Mouse (Mus musculus) kidney, embryonic 16.5 days (tissue): ENCODE measurements at regions not wholly inside any gene's neighbourhood (a gene's known extent, or its start where the extent isn't known, plus 50 kb on each side); places are given as distances from the start of the nearest gene placed in this dataset.

Experiments used
- ATAC-seq: fragments of 200-750 bp; cut with Nextera tagmentation; 2 replicates; pipeline ENCODE4 v1.8.0; 2017; ENCODE audit warnings: moderate TSS enrichment; ENCODE audit not compliant: low FRiP score, low TSS enrichment
- H3K27ac ChIP-seq: fragments of 300-500 bp; sonication (generic); 2 replicates; pipeline ENCODE4 v1.5.1; 2014; ENCODE audit warnings: low read length
- H3K27me3 ChIP-seq: fragments of 300-500 bp; sonication (generic); 2 replicates; pipeline ENCODE4 v1.6.1; 2014; ENCODE audit warnings: low read length, control low read depth, mixed read lengths; ENCODE audit not compliant: insufficient read depth
- H3K36me3 ChIP-seq: fragments of 300-500 bp; sonication (generic); 2 replicates; pipeline ENCODE4 v1.6.1; 2014; ENCODE audit warnings: low read length, control low read depth, mixed read lengths; ENCODE audit not compliant: insufficient read depth
- H3K4me1 ChIP-seq: fragments of 300-500 bp; sonication (generic); 2 replicates; pipeline ENCODE4 v1.6.1; 2014; ENCODE audit warnings: low read length, control low read depth, mixed read lengths; ENCODE audit not compliant: insufficient read depth
- H3K4me2 ChIP-seq: fragments of 300-500 bp; sonication (generic); replicated peaks from 2 replicates; pipeline ENCODE4 v1.6.1; 2014; ENCODE audit warnings: low read depth, low read length
- H3K4me3 ChIP-seq: fragments of 300-500 bp; sonication (generic); 2 replicates; pipeline ENCODE4 v1.5.1; 2014; ENCODE audit warnings: mild to moderate bottlenecking, low read length
- H3K9ac ChIP-seq: fragments of 300-500 bp; sonication (generic); replicated peaks from 2 replicates; pipeline ENCODE4 v1.6.1; 2014; ENCODE audit warnings: low read length
- H3K9me3 ChIP-seq: fragments of 300-500 bp; sonication (generic); 2 replicates; pipeline ENCODE4 v1.6.1; 2016; ENCODE audit warnings: low read length, control low read depth
- WGBS: fragments of 180-500 bp; shearing (Covaris S2); extraction: QIAGEN DNeasy Blood & Tissue Kit; methylation state at CpG from one replicate; pipeline ENCODE4 v1.1.7; 2014; 5-methylcytosine and 5-hydroxymethylcytosine counted together

DNA sequence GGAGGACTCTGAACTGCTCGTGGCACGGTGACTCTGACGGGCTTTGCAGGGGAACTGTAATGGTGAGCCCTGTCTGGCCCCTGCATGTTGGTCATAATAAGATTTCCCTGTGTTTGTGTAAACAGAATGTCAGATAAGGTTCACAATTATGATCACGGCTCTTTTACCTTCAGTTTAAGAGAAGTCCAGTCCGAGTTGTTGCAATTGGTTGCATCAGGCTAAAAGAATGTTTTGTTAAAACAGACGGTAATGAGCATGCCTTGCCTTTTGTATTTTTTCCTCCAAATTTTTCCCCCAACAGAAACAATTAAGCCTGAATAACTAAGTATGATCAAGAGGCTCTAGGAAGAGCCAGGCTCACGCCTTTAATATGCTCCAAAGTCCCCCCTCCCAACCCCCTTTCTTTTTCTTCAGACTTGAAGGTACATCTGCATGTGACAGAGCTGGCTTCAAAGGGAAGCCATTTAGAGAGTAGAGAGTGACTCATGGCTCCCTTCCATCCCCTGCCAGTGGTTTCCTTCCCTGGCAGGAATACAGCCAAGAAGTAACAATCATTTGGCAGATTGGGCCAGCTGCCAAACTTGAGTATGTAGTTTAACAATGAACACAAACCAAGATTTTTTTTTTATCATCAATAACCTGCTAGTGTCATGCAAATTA, 93.3 kb upstream of the Meis1 start:
- Histone ChIP-seq H3K4me2 (no peak overlapping the region), H3K27me3 (no peaks in the 10 kb centered on the region), H3K27ac (no peak overlapping the region), H3K4me1 (no peaks in the 10 kb centered on the region), H3K9me3 (no peaks in the 10 kb centered on the region), H3K4me3 (no peak overlapping the region), H3K36me3 (no peaks in the 10 kb centered on the region), H3K9ac (no peak overlapping the region)
- ATAC-seq: 0 out of 2 replicates have a peak, but pooled peaks have one; percentile 51
- WGBS: 48% methylated on average over 7 of the region's 7 CpGs

DNA sequence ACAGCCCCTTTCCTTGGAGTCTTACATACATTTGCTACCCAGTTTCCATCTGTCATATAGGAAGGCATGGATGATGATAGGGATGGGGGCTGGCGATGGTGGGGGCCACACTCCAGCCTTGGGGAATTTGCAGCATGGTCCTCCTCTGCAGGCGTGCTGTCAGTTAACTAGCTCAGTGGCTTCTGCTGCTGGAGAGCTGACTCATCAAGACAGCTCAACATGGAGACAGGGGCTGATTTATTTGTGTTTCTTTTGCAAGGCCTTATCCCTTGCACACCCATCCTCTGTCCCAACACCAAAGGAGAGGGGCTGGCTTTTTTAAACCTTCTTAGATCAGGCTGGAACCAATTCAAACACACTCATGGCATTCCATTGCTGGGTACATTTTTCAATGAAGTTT, 98.3 kb upstream of the Meis1 start:
- Histone ChIP-seq H3K9me3 (no peaks in the 10 kb centered on the region), H3K36me3 (no peaks in the 10 kb centered on the region), H3K4me1 (no peaks in the 10 kb centered on the region), H3K27ac (no peak overlapping the region), H3K4me2 (no peak overlapping the region), H3K4me3 (no peak overlapping the region), H3K9ac (no peak overlapping the region), H3K27me3 (no peaks in the 10 kb centered on the region)
- ATAC-seq: no peak
- WGBS: 65% methylated on average over 2 of the region's 2 CpGs

DNA sequence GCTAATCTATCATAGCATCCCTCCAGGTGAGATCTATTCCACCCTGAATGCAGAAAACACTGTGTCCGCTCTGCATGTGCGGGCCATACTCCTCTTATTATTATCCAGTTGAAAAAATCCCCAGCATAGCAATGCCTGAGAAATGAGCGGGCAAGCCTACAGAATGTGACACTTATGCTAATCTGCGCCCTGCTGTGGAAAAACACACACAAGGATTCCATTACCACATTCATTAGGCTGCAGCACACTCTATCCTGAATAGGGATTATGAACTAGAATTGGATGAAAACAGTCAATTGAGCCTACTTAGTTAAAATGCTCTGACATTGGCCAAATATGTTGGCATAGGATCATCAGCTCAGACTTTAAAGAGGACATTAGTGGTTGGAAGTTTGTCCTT, 99.5 kb upstream of the Meis1 start:
- no peaks in the 10 kb centered on the region for H3K4me1 ChIP-seq
- no peak for ATAC-seq
- no peaks in the 10 kb centered on the region for H3K27me3 ChIP-seq
- H3K4me2 ChIP-seq: no peak overlapping the region
- 80% methylated on average over 4 of the region's 4 CpGs for WGBS
- no peak overlapping the region for H3K9ac ChIP-seq
- H3K4me3 ChIP-seq: no peak overlapping the region
- no peaks in the 10 kb centered on the region for H3K9me3 ChIP-seq
- H3K27ac ChIP-seq: no peak overlapping the region
- H3K36me3 ChIP-seq: no peaks in the 10 kb centered on the region

DNA sequence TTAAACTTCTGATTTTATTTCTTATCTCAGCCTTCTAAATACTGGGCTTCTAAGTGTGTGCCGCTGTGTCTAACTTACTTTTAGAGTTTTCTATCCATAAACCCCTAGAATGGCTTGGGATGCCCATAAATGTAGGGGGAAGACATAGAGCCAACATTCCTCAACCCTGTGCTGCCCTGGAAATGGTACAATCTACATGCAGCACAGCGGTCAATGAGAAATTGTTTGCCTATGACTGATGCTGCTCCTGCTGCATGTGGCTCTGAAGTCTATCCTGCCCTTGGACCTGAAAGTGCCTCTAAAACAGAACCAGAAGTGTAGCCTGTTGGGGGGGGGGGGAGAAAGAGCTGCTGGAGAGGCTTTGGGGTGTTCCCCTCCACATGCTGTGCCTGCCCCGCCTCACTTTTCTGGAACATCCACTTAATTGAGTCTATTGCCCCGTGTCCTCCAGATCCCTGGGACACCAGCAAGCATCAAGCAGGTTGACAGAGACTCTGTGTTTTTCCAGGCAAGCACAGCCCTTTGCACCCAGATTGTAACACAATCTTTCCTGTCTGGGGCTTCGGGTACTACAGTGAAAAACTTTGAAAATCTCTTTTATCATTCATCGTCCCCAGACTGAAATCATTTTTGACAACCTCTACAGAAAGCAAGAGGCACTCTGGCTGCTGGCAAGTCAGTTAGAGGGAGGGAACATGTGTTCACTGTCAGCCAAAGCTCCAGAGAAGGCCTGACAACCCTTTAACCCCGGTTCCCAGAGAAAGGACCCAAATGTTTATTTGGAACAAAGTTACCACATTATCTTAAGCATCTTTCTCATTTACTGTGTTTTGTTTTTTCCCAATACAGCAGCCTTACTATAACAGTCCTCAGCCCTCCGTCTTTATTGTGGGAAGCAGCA, 101.4 kb upstream of the Meis1 start:
- 43% methylated on average over 8 of the region's 8 CpGs for WGBS
- Histone ChIP-seq H3K4me3 (no peak overlapping the region), H3K4me1 (no peaks in the 10 kb centered on the region), H3K27me3 (no peaks in the 10 kb centered on the region), H3K9ac (no peak overlapping the region), H3K36me3 (no peaks in the 10 kb centered on the region), H3K27ac (peak overlapping the region; percentile 34; the same call in 1 of the 2 replicates), H3K9me3 (no peaks in the 10 kb centered on the region), H3K4me2 (no peak overlapping the region)
- peak; percentile 69 for ATAC-seq

DNA sequence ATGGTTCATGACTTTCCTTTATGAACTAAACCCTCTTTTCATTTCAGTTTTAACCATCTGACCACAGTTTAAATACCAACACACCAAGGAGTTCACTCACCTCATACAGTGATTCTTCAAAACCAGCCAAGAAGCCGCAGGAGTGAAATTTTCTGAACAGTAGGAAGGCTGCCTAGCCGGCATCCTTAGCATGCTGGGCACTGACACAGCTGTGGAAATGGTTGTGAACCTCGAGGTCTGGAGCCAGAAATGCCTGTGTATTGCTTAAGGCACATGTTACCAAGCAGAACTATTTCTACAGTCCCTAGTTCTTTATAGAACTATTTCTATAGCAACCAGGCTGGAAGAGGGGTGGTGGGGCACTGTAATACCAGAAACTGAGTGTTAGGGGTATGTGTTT, 102.1 kb upstream of the Meis1 start:
- H3K4me3 ChIP-seq: no peak overlapping the region
- H3K9me3 ChIP-seq: no peaks in the 10 kb centered on the region
- H3K27ac ChIP-seq: peak overlapping the region; percentile 34
- H3K4me2 ChIP-seq: no peak overlapping the region
- H3K9ac ChIP-seq: no peak overlapping the region
- H3K36me3 ChIP-seq: no peaks in the 10 kb centered on the region
- no peaks in the 10 kb centered on the region for H3K4me1 ChIP-seq
- ATAC-seq: no peak
- WGBS: 53% methylated on average over 3 of the region's 3 CpGs
- no peaks in the 10 kb centered on the region for H3K27me3 ChIP-seq

DNA sequence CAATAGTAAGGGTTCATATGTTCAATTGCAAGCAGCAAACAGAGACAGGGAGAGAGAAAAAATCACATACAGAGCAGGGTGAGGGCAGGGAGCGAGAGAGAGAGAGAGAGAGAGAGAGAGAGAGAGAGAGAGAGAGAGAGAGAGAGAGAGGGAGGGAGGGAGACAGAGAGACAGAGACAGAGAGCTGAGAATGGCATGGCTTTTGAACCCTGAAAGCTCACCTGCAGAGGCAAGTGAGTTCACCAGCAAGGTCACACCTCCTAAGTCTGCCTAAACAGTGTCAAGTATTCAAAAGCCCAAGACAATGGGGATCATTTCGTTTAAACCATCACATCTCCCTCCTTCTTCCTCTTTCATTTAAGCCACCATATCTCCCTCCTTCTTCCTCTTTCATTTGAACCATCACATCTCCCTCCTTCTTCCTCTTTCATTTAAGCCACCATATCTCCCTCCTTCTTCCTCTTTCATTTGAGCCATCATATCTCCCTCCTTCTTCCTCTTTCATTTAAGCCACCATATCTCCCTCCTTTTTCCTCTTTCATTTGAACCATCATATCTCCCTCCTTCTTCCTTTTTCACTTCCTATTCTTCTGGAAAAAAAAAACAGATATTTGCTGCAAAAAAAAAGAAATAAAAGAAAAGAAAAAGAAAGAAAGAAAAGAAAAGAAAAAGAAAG, 116.7 kb upstream of the Meis1 start:
- H3K9me3 ChIP-seq: no peaks in the 10 kb centered on the region
- no peak overlapping the region for H3K27ac ChIP-seq
- H3K36me3 ChIP-seq: no peaks in the 10 kb centered on the region
- ATAC-seq: no peak
- H3K27me3 ChIP-seq: no peaks in the 10 kb centered on the region
- no peak overlapping the region for H3K4me3 ChIP-seq
- H3K4me2 ChIP-seq: no peak overlapping the region
- WGBS: 13% methylated on average over 1 of the region's 2 CpGs
- H3K9ac ChIP-seq: no peak overlapping the region
- H3K4me1 ChIP-seq: 0 out of 2 replicates have a peak, but pooled peaks cover 3% of the 10 kb centered on the region

DNA sequence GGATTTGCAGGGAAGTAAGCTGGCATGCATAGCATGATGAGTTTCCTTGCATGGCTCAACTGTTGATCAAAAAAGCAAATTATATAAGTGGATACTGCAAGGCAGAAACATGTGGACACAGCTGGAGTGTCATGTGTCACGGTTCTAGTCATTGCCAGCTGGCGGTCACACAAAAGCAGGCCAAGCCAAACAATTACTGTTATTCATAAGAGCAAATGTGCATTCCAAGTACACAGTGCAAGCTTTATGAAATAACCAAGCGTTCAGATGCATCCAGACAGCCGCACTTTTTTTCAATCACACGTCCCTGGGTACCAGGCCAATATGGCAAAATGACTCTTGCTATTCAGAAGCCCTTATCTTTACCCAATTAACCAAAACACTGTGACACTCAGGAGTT, 119.6 kb upstream of the Meis1 start:
- Histone ChIP-seq H3K9ac (no peak overlapping the region), H3K4me2 (no peak overlapping the region), H3K36me3 (no peaks in the 10 kb centered on the region), H3K9me3 (no peaks in the 10 kb centered on the region), H3K27ac (no peak overlapping the region), H3K4me1 (no peaks in the 10 kb centered on the region), H3K27me3 (no peaks in the 10 kb centered on the region), H3K4me3 (no peak overlapping the region)
- WGBS: 66% methylated on average over 5 of the region's 5 CpGs
- ATAC-seq: peak; percentile 57; the same call in 1 of the 2 replicates

DNA sequence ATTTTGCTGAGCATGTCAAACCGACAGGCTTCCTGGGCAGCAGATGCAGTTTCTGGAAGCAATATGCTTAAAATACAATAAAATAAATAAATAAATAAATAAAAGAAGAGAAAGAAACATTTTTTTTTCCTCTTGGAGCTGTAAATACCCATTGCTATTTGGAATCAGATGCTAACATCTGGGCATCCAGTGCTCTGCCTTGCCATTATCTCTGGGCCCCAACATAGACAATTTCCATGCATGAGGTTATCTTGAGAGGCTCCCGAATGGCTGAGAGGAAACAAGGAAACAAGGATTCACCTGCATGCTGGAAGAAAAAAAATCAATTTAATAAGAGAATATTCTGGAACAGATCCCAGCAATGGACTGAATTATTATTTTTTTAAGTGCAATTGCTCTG, 120.0 kb upstream of the Meis1 start:
- Histone ChIP-seq H3K4me2 (no peak overlapping the region), H3K4me1 (no peaks in the 10 kb centered on the region), H3K9ac (no peak overlapping the region), H3K27me3 (no peaks in the 10 kb centered on the region), H3K4me3 (no peak overlapping the region), H3K27ac (no peak overlapping the region), H3K9me3 (no peaks in the 10 kb centered on the region), H3K36me3 (no peaks in the 10 kb centered on the region)
- ATAC-seq: no peak
- 78% methylated on average over 2 of the region's 2 CpGs for WGBS

DNA sequence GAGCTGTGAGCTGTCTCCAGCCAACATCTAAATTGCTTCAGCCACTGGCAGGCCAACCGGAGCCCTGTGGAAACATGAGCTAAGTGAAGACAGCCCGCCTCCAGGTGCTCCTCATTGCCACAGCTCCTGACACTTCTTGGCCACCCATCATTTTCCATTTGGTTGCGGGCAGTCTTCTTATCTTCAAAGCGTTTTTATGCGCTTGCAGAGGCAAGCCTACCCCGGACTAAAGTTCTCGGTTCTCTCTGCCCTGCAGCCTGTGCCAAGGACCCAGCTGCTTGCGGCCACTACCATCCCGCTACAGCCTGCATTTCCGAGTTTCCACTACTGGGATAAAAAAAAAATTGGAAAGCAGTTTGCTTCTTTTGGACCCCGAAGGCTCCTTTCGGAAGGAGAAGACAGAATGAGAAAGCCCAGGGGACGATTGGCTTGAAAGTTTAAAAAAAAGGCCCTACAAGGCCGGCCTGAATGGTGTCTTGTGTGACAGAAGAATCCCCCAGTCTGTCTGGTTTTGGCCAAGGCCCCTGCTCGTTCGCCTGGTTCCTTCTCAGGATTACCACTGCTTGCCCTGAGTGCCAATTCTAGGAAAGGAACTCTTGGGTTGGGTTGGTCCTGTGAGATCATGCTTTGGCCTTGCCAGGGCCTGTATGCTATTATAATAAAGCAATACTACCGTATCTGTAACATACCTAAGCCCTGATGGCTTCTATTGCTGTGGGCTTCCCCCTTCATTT, 124.6 kb upstream of the Meis1 start:
- Histone ChIP-seq H3K36me3 (no peaks in the 10 kb centered on the region), H3K27me3 (no peaks in the 10 kb centered on the region), H3K27ac (no peak overlapping the region), H3K9ac (no peak overlapping the region), H3K9me3 (no peaks in the 10 kb centered on the region), H3K4me3 (no peak overlapping the region), H3K4me1 (peaks cover 4% of the 10 kb centered on the region; the same call in 1 of the 2 replicates), H3K4me2 (no peak overlapping the region)
- no peak for ATAC-seq
- WGBS: 65% methylated on average over 17 of the region's 17 CpGs
